Mouse (Mus musculus) left cerebral cortex, adult 9 months (tissue): Measurements from ENCODE around the gene Stat1.

ENCODE experiments used
- DNase-seq, 2 experiments: peaks; one replicate each; pipeline ENCODE4 v3.0.0; 2022; ENCODE audit warnings: low spot score in 2 of 2

Gene Stat1

GRCm38 (mm10) chr1:52133254-52133653, 14.0 kb downstream of the Stat1 start:
- no peak for DNase-seq

- no peak for DNase-seq
Measured at GRCm38 (mm10) chr1:52137292-52137691, 18.1 kb downstream of the Stat1 start.

GRCm38 (mm10) chr1:52140534-52140933, 21.3 kb downstream of the Stat1 start:
- peak in 1 of 2 experiments; percentile 33 for DNase-seq

GRCm38 (mm10) chr1:52141482-52141881, 22.2 kb downstream of the Stat1 start:
- DNase-seq: no peak

GRCm38 (mm10) chr1:52142117-52142516, 22.9 kb downstream of the Stat1 start:
- DNase-seq: no peak

- no peak for DNase-seq
Measured at GRCm38 (mm10) chr1:52143191-52143590, 24.0 kb downstream of the Stat1 start.

- DNase-seq: no peak
Measured at GRCm38 (mm10) chr1:52143596-52144156, 24.4 kb downstream of the Stat1 start.

GRCm38 (mm10) chr1:52144907-52145306, 25.7 kb downstream of the Stat1 start:
- DNase-seq: no peak

GRCm38 (mm10) chr1:52146214-52146970, 27.2 kb downstream of the Stat1 start:
- peak in 1 of 2 experiments; percentile 59 for DNase-seq

- DNase-seq: no peak
Measured at GRCm38 (mm10) chr1:52147431-52147830, 28.2 kb downstream of the Stat1 start.

- DNase-seq: no peak
Measured at GRCm38 (mm10) chr1:52148178-52148577, 28.9 kb downstream of the Stat1 start.

GRCm38 (mm10) chr1:52148696-52149095, 29.5 kb downstream of the Stat1 start:
- no peak for DNase-seq

- DNase-seq: peak in 1 of 2 experiments; percentile 70
Measured at GRCm38 (mm10) chr1:52149934-52150346, 30.7 kb downstream of the Stat1 start.

- no peak for DNase-seq
Measured at GRCm38 (mm10) chr1:52150676-52151075, 31.4 kb downstream of the Stat1 start.

- no peak for DNase-seq
Measured at GRCm38 (mm10) chr1:52151166-52151565, 31.9 kb downstream of the Stat1 start.

- DNase-seq: no peak
Measured at GRCm38 (mm10) chr1:52152369-52152768, 33.1 kb downstream of the Stat1 start.

- no peak for DNase-seq
Measured at GRCm38 (mm10) chr1:52152936-52153335, 33.7 kb downstream of the Stat1 start.

- DNase-seq: no peak
Measured at GRCm38 (mm10) chr1:52154890-52155289, 35.6 kb downstream of the Stat1 start.

GRCm38 (mm10) chr1:52156351-52156750, 37.1 kb downstream of the Stat1 start:
- DNase-seq: no peak

GRCm38 (mm10) chr1:52158040-52158439, 38.8 kb downstream of the Stat1 start:
- DNase-seq: no peak

GRCm38 (mm10) chr1:52158490-52159381, 39.5 kb downstream of the Stat1 start:
- peak; percentile 51 to 68 for DNase-seq

- no peak for DNase-seq
Measured at GRCm38 (mm10) chr1:52161151-52161550, 41.9 kb downstream of the Stat1 start.
